Mouse (Mus musculus): ENCODE data around the gene Fbxw27. TPM values are rescaled to one million over a fixed set of nuclear protein-coding genes. Genes with fewer than 3 reads are reported as not detected.
"Not testable (repeated sequence)": the region's sequence is repeated elsewhere in the genome, so short reads cannot be mapped to it uniquely, and the experiment has no call there.

The Fbxw27 gene
- not detected in 2 replicates for polyA plus RNA-seq (2014; fragmentation: Nextera tagmentation; extraction: Ambion mirVana)

- not testable (repeated sequence) for H3K4me3 ChIP-seq (replicated peaks; ENCODE audit: low read length); H3K9me3 ChIP-seq (ENCODE audit: control insufficient read depth, low read length); DNase-seq (ENCODE audit: low spot score); H3K4me1 ChIP-seq (replicated peaks; ENCODE audit: control insufficient read depth, insufficient read depth, low read length); H3K27me3 ChIP-seq (ENCODE audit: control insufficient read depth, insufficient read depth, low read length); ATAC-seq (ENCODE audit: low FRiP score); H3K27ac ChIP-seq; H3K36me3 ChIP-seq (replicated peaks; ENCODE audit: control insufficient read depth, insufficient read depth); H3K4me2 ChIP-seq (replicated peaks); H3K9ac ChIP-seq
- 84% methylated on average over 4 of the region's 4 CpGs for WGBS
Observed at GRCm38 (mm10) chr9:109790570-109790969, at the start of gene Fbxw27. TSS of gene Fbxw27 (minus strand) at chr9:109790670.

- Histone ChIP-seq H3K27me3 (ENCODE audit: control insufficient read depth, insufficient read depth, low read length) (no peaks in the 10 kb centered on the region), H3K9me3 (ENCODE audit: control insufficient read depth, low read length) (no peaks in the 10 kb centered on the region), H3K4me1 (replicated peaks; ENCODE audit: control insufficient read depth, insufficient read depth, low read length) (peaks cover 7% of the 10 kb centered on the region; the same call in 1 of the 2 replicates), H3K36me3 (replicated peaks; ENCODE audit: control insufficient read depth, insufficient read depth) (peaks cover 16% of the 10 kb centered on the region), H3K4me3 (replicated peaks; ENCODE audit: low read length) (peak overlapping the region; percentile 51), H3K4me2 (replicated peaks) (peak overlapping the region; percentile 82), H3K9ac (peak overlapping the region; percentile 62), H3K27ac (no peak overlapping the region)
- WGBS: 10% methylated on average over 6 of the region's 6 CpGs
- peak; percentile 44; the same call in 1 of the 2 replicates for ATAC-seq (ENCODE audit: low FRiP score)
- DNase-seq (ENCODE audit: low spot score): no peak
Observed at GRCm38 (mm10) chr9:109833088-109833412, 42.6 kb upstream of the Fbxw27 start.

GRCm38 (mm10) chr9:109832391-109833087, 42.1 kb upstream of the Fbxw27 start, which contains the start of gene Nme6:
TSS of gene Nme6 (plus strand) at chr9:109832749.
- peak within 1 kb of the TSS; percentile 82 for H3K4me2 ChIP-seq (replicated peaks)
- H3K36me3 ChIP-seq (replicated peaks; ENCODE audit: control insufficient read depth, insufficient read depth): peaks cover 10% of the 10 kb centered on the region
- peak within 1 kb of the TSS; percentile 82 for H3K27ac ChIP-seq
- WGBS: under 1% methylated on average over 32 of the region's 32 CpGs
- H3K4me3 ChIP-seq (replicated peaks; ENCODE audit: low read length): peak within 1 kb of the TSS; percentile 51
- ATAC-seq (ENCODE audit: low FRiP score) (peak; percentile 97), DNase-seq (ENCODE audit: low spot score) (peak; percentile 91)
- peaks cover 7% of the 10 kb centered on the region; the same call in 1 of the 2 replicates for H3K4me1 ChIP-seq (replicated peaks; ENCODE audit: control insufficient read depth, insufficient read depth, low read length)
- H3K9me3 ChIP-seq (ENCODE audit: control insufficient read depth, low read length): no peaks in the 10 kb centered on the region
- H3K9ac ChIP-seq: peak within 1 kb of the TSS; percentile 62
- H3K27me3 ChIP-seq (ENCODE audit: control insufficient read depth, insufficient read depth, low read length): no peaks in the 10 kb centered on the region

GRCm38 (mm10) chr9:109826181-109826580, 35.7 kb upstream of the Fbxw27 start:
- Histone ChIP-seq H3K36me3 (replicated peaks; ENCODE audit: control insufficient read depth, insufficient read depth) (no peaks in the 10 kb centered on the region), H3K4me2 (replicated peaks) (no peak overlapping the region), H3K9me3 (ENCODE audit: control insufficient read depth, low read length) (no peaks in the 10 kb centered on the region), H3K4me3 (replicated peaks; ENCODE audit: low read length) (no peak overlapping the region), H3K27ac (no peak overlapping the region), H3K4me1 (replicated peaks; ENCODE audit: control insufficient read depth, insufficient read depth, low read length) (no peaks in the 10 kb centered on the region), H3K27me3 (ENCODE audit: control insufficient read depth, insufficient read depth, low read length) (no peaks in the 10 kb centered on the region), H3K9ac (no peak overlapping the region)
- DNase-seq (ENCODE audit: low spot score) (no peak), ATAC-seq (ENCODE audit: low FRiP score) (no peak)
- 80% methylated on average over 5 of the region's 5 CpGs for WGBS

- DNase-seq (ENCODE audit: low spot score) (no peak), ATAC-seq (ENCODE audit: low FRiP score) (no peak)
- Histone ChIP-seq H3K4me3 (replicated peaks; ENCODE audit: low read length) (no peak overlapping the region), H3K27me3 (ENCODE audit: control insufficient read depth, insufficient read depth, low read length) (no peaks in the 10 kb centered on the region), H3K9ac (no peak overlapping the region), H3K9me3 (ENCODE audit: control insufficient read depth, low read length) (no peaks in the 10 kb centered on the region), H3K36me3 (replicated peaks; ENCODE audit: control insufficient read depth, insufficient read depth) (no peaks in the 10 kb centered on the region), H3K4me2 (replicated peaks) (no peak overlapping the region), H3K27ac (no peak overlapping the region), H3K4me1 (replicated peaks; ENCODE audit: control insufficient read depth, insufficient read depth, low read length) (no peaks in the 10 kb centered on the region)
- 79% methylated on average over 4 of the region's 4 CpGs for WGBS
Observed at GRCm38 (mm10) chr9:109825739-109826138, 35.3 kb upstream of the Fbxw27 start.

GRCm38 (mm10) chr9:109816341-109816740, 25.9 kb upstream of the Fbxw27 start:
- ATAC-seq (ENCODE audit: low FRiP score): no peak
- no peaks in the 10 kb centered on the region for H3K9me3 ChIP-seq (ENCODE audit: control insufficient read depth, low read length)
- no peak overlapping the region for H3K4me2 ChIP-seq (replicated peaks)
- no peak for DNase-seq (ENCODE audit: low spot score)
- H3K27me3 ChIP-seq (ENCODE audit: control insufficient read depth, insufficient read depth, low read length): no peaks in the 10 kb centered on the region
- no peaks in the 10 kb centered on the region for H3K4me1 ChIP-seq (replicated peaks; ENCODE audit: control insufficient read depth, insufficient read depth, low read length)
- no peaks in the 10 kb centered on the region for H3K36me3 ChIP-seq (replicated peaks; ENCODE audit: control insufficient read depth, insufficient read depth)
- H3K4me3 ChIP-seq (replicated peaks; ENCODE audit: low read length): no peak overlapping the region
- no peak overlapping the region for H3K27ac ChIP-seq
- H3K9ac ChIP-seq: no peak overlapping the region
- WGBS: 65% methylated on average over 6 of the region's 6 CpGs

GRCm38 (mm10) chr9:109813424-109813823, 23.0 kb upstream of the Fbxw27 start:
- DNase-seq (ENCODE audit: low spot score) (peak; percentile 32), ATAC-seq (ENCODE audit: low FRiP score) (no peak)
- H3K36me3 ChIP-seq (replicated peaks; ENCODE audit: control insufficient read depth, insufficient read depth): no peaks in the 10 kb centered on the region
- H3K4me2 ChIP-seq (replicated peaks): no peak overlapping the region
- H3K27me3 ChIP-seq (ENCODE audit: control insufficient read depth, insufficient read depth, low read length): no peaks in the 10 kb centered on the region
- 27% methylated on average over 7 of the region's 7 CpGs for WGBS
- H3K4me3 ChIP-seq (replicated peaks; ENCODE audit: low read length): no peak overlapping the region
- no peaks in the 10 kb centered on the region for H3K9me3 ChIP-seq (ENCODE audit: control insufficient read depth, low read length)
- H3K27ac ChIP-seq: no peak overlapping the region
- no peak overlapping the region for H3K9ac ChIP-seq
- H3K4me1 ChIP-seq (replicated peaks; ENCODE audit: control insufficient read depth, insufficient read depth, low read length): no peaks in the 10 kb centered on the region

GRCm38 (mm10) chr9:109811980-109812379, 21.5 kb upstream of the Fbxw27 start, which contains the start of gene Spink8:
TSS of gene Spink8 (plus strand) at chr9:109812280.
- WGBS: 59% methylated on average over 1 of the region's 1 CpGs
- no peak within 1 kb of the TSS for H3K27ac ChIP-seq
- no peak within 1 kb of the TSS for H3K9ac ChIP-seq
- no peak for DNase-seq (ENCODE audit: low spot score)
- no peak within 1 kb of the TSS for H3K4me2 ChIP-seq (replicated peaks)
- H3K4me3 ChIP-seq (replicated peaks; ENCODE audit: low read length): no peak within 1 kb of the TSS
- no peaks in the 10 kb centered on the region for H3K9me3 ChIP-seq (ENCODE audit: control insufficient read depth, low read length)
- no peak for ATAC-seq (ENCODE audit: low FRiP score)
- no peaks in the 10 kb centered on the region for H3K36me3 ChIP-seq (replicated peaks; ENCODE audit: control insufficient read depth, insufficient read depth)
- H3K4me1 ChIP-seq (replicated peaks; ENCODE audit: control insufficient read depth, insufficient read depth, low read length): no peaks in the 10 kb centered on the region
- no peaks in the 10 kb centered on the region for H3K27me3 ChIP-seq (ENCODE audit: control insufficient read depth, insufficient read depth, low read length)

GRCm38 (mm10) chr9:109807898-109808297, 17.4 kb upstream of the Fbxw27 start:
- Histone ChIP-seq H3K9ac (no peak overlapping the region), H3K4me1 (replicated peaks; ENCODE audit: control insufficient read depth, insufficient read depth, low read length) (no peaks in the 10 kb centered on the region)
- no peak for ATAC-seq (ENCODE audit: low FRiP score)

More at GRCm38 (mm10) chr9:109807898-109808297, 17.4 kb upstream of the Fbxw27 start:
- Histone ChIP-seq H3K27ac (no peak overlapping the region), H3K4me3 (replicated peaks; ENCODE audit: low read length) (no peak overlapping the region), H3K4me2 (replicated peaks) (no peak overlapping the region), H3K27me3 (ENCODE audit: control insufficient read depth, insufficient read depth, low read length) (no peaks in the 10 kb centered on the region), H3K9me3 (ENCODE audit: control insufficient read depth, low read length) (no peaks in the 10 kb centered on the region), H3K36me3 (replicated peaks; ENCODE audit: control insufficient read depth, insufficient read depth) (no peaks in the 10 kb centered on the region)
- 67% methylated on average over 3 of the region's 3 CpGs for WGBS
- DNase-seq (ENCODE audit: low spot score): no peak

Measured in hindbrain, embryonic 14.5 days (tissue).